Mouse (Mus musculus): Measurements from ENCODE around the gene Peak1. TPM values are rescaled to one million over a fixed set of nuclear protein-coding genes. Genes with fewer than 3 reads are reported as not detected.

The Peak1 gene
- total and polyA plus RNA-seq, 3 experiments: 2.8 to 13.3 (median 5.4) TPM

DNA sequence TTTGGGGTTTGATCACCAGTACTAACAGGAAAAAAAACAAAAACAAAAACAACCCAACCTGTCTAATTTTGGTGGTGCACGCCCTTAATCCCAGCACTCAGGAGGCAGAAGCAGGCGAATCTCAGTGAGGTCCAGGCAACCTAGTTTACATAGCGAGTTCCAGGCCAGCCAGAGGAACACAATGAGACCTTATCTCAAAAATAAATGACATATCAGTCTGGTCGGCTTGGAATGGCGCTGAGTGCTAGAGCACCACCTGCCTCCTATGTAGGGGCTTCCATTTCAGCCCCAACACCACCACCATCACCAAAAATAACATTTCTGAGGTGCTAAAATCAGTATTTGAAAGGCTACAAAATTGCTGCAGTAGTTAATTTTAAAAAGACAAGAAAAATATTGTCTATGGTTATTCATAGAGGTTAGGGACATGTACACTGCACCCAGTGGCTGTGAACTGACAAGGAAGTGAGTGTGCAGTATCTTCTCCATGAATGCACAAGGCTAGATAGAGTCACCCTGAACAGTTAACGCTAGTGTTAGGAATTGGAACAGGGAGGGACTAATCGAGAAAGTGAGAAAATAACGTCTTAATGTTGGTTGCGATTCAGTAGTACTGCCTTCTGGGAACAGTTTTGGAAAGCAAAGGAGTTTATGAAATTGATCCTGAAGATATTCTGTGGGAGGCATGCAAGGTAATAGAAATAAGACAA is 3.2 kb upstream of the Peak1 start:
- peak overlapping the region; percentile 41 for H3K27ac ChIP-seq (ENCODE audit: insufficient read depth, low read depth)
- no peaks in the 10 kb centered on the region for H3K9me3 ChIP-seq (replicated peaks; ENCODE audit: low read length)
- H3K27me3 ChIP-seq (replicated peaks): no peaks in the 10 kb centered on the region
- H3K4me3 ChIP-seq (replicated peaks in 1 of 3; ENCODE audit: low read depth in 2 of 3, low read length in 2 of 3, poor library complexity in 1 of 3): peak overlapping the region; percentile 22 to 59 (median 41)
- H3K36me3 ChIP-seq (replicated peaks in 1 of 2; ENCODE audit: control insufficient read depth in 1 of 2, insufficient read depth in 1 of 2, low read length in 1 of 2): peaks cover 0 to 6% of the 10 kb centered on the region in 2 experiments
- in situ Hi-C loops (cut with MboI; ENCODE audit: low pct_ligation_motif_present, low pct_unique_long_range_greater_than_20kb, low sequenced_read_pairs) (loop anchor here (5.0 to 25.0 kb wide), 2 partner anchors 81 to 159 kb away; no protein-coding TSS in a partner anchor), dilution Hi-C loops (cut with MboI; ENCODE audit: extremely low pct_ligation_motif_present, extremely low pct_unique_long_range_greater_than_20kb, low sequenced_read_pairs) (no loop called here)
- peaks cover 49% of the 10 kb centered on the region for H3K79me2 ChIP-seq (replicated peaks; ENCODE audit: control insufficient read depth, extremely low read depth, insufficient read depth, poor library complexity, severe bottlenecking)
- no peak for TF ChIP-seq USF2 (conservative IDR thresholded peaks at IDR 0.05; ENCODE audit: low read depth, low read length)
- no peak for TF ChIP-seq CHD2 (IDR thresholded peaks at IDR 0.05; ENCODE audit: low read length)
- peak; percentile 70 for TF ChIP-seq CHD1 (IDR thresholded peaks at IDR 0.05; ENCODE audit: low read depth, low read length)
- TF ChIP-seq RAD21 (IDR thresholded peaks at IDR 0.05; ENCODE audit: low read depth, low read length): no peak
- peak; percentile 35; the same call in 1 of the 2 replicates for TF ChIP-seq SIN3A (IDR thresholded peaks at IDR 0.05; ENCODE audit: low read length)
- peak overlapping the region; percentile 81 for H3K9ac ChIP-seq (ENCODE audit: insufficient read depth, low read depth)
- no peak for DNase-seq (ENCODE audit: extremely low read depth)
- peaks cover 8 to 47% of the 10 kb centered on the region in 2 experiments for H3K4me1 ChIP-seq (ENCODE audit: control insufficient read depth in 1 of 2, insufficient read depth in 2 of 2)
- peak overlapping the region; percentile 93 for H3K4me2 ChIP-seq (ENCODE audit: insufficient read depth, low read depth, poor library complexity, severe bottlenecking)

DNA sequence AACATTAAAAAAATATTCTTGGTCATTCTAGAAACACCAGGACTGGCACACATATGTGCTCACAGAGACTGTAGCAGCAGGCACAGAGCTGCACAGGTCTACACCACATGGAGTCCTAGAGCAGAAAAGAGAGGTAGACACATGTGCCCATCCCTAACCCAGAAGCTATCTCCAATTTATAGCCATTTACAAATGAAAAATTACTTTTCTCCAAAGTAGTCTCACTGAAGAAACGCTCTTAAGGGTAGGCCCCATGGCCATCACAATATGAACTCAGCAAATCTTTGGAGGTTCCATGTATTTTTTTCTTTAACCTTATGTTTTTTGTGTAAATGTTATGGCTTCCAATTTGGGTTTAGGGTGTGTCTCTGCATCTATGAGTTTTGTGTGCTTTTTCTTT is 2.4 kb upstream of the Peak1 start:
- no peak overlapping the region for H3K27ac ChIP-seq (ENCODE audit: insufficient read depth, low read depth)
- no peaks in the 10 kb centered on the region for H3K27me3 ChIP-seq (replicated peaks)
- H3K9me3 ChIP-seq (replicated peaks; ENCODE audit: low read length): no peaks in the 10 kb centered on the region
- DNase-seq (ENCODE audit: extremely low read depth): no peak
- peaks cover 50% of the 10 kb centered on the region for H3K79me2 ChIP-seq (replicated peaks; ENCODE audit: control insufficient read depth, extremely low read depth, insufficient read depth, poor library complexity, severe bottlenecking)
- in situ Hi-C loops (cut with MboI; ENCODE audit: low pct_ligation_motif_present, low pct_unique_long_range_greater_than_20kb, low sequenced_read_pairs) (loop anchor here (5.0 to 25.0 kb wide), 2 partner anchors 82 to 158 kb away; no protein-coding TSS in a partner anchor), dilution Hi-C loops (cut with MboI; ENCODE audit: extremely low pct_ligation_motif_present, extremely low pct_unique_long_range_greater_than_20kb, low sequenced_read_pairs) (no loop called here)
- peaks cover 0 to 6% of the 10 kb centered on the region in 2 experiments for H3K36me3 ChIP-seq (replicated peaks in 1 of 2; ENCODE audit: control insufficient read depth in 1 of 2, insufficient read depth in 1 of 2, low read length in 1 of 2)
- 0 out of 2 replicates have a peak, but pooled peaks have one; percentile 19 for TF ChIP-seq MXI1 (IDR thresholded peaks at IDR 0.05; ENCODE audit: low read depth, low read length)
- no peak for TF ChIP-seq TBP (conservative IDR thresholded peaks at IDR 0.05; ENCODE audit: low read depth, low read length)
- no peak for TF ChIP-seq KAT2A (IDR thresholded peaks at IDR 0.05; ENCODE audit: insufficient replicate concordance, low read length)
- no peak for TF ChIP-seq RCOR1 (conservative IDR thresholded peaks at IDR 0.05; ENCODE audit: low read depth, low read length)
- TF ChIP-seq JUN (IDR thresholded peaks at IDR 0.05; ENCODE audit: insufficient read depth, low read depth, low read length): no peak
- TF ChIP-seq MYC (IDR thresholded peaks at IDR 0.05; ENCODE audit: low read depth, low read length): peak; percentile 41; the same call in 1 of the 2 replicates
- peak overlapping the region in 2 of 3 experiments; percentile 59 to 90 for H3K4me3 ChIP-seq (replicated peaks in 1 of 3; ENCODE audit: low read depth in 2 of 3, low read length in 2 of 3, poor library complexity in 1 of 3)
- H3K4me1 ChIP-seq (ENCODE audit: control insufficient read depth in 1 of 2, insufficient read depth in 2 of 2): peaks cover 8 to 53% of the 10 kb centered on the region in 2 experiments
- peak overlapping the region; percentile 81 for H3K9ac ChIP-seq (ENCODE audit: insufficient read depth, low read depth)
- peak overlapping the region; percentile 93 for H3K4me2 ChIP-seq (ENCODE audit: insufficient read depth, low read depth, poor library complexity, severe bottlenecking)

Data from CH12.LX (cell line).